Mouse (Mus musculus): ENCODE measurements around the gene Dnm3. TPM values are rescaled to one million over a fixed set of nuclear protein-coding genes. Genes with fewer than 3 reads are reported as not detected.
A peak's percentile ranks its signal among the peaks of the same experiment; 100 is the strongest.

Dnm3 gene
- polyA plus RNA-seq, 1 experiment from 2014 or later, result 8.3 TPM

- Histone ChIP-seq H3K9me3 (replicated peaks; ENCODE audit: low read length) (no peaks in the 10 kb centered on the region), H3K36me3 (ENCODE audit: insufficient read depth, low read length) (no peaks in the 10 kb centered on the region), H3K4me2 (ENCODE audit: low read length) (no peak overlapping the region), H3K4me3 (replicated peaks; ENCODE audit: low read depth, low read length) (no peak overlapping the region), H3K4me1 (replicated peaks; ENCODE audit: insufficient read depth, low read length) (0 out of 2 replicates have a peak, but pooled peaks cover 3% of the 10 kb centered on the region), H3K9ac (ENCODE audit: low read depth, low read length) (no peak overlapping the region), H3K27ac (no peak overlapping the region), H3K27me3 (ENCODE audit: insufficient read depth, low read length) (no peaks in the 10 kb centered on the region)
- ATAC-seq (replicated peaks; ENCODE audit: low FRiP score, low read depth) (no peak), DNase-seq (ENCODE audit: low spot score) (no peak)
- WGBS, result 95% methylated on average over 4 of the region's 4 CpGs
- TF ChIP-seq CTCF (IDR thresholded peaks at IDR 0.05; ENCODE audit: low read depth), result no peak
Measured at GRCm38 (mm10) chr1:162280052-162280451, 197.8 kb downstream of the Dnm3 start.

GRCm38 (mm10) chr1:162276011-162276410 lies 201.8 kb downstream of the Dnm3 start:
- ATAC-seq (replicated peaks; ENCODE audit: low FRiP score, low read depth) (no peak), DNase-seq (ENCODE audit: low spot score) (peak; percentile 50)
- Histone ChIP-seq H3K4me2 (ENCODE audit: low read length) (no peak overlapping the region), H3K36me3 (ENCODE audit: insufficient read depth, low read length) (no peaks in the 10 kb centered on the region), H3K9ac (ENCODE audit: low read depth, low read length) (no peak overlapping the region), H3K4me1 (replicated peaks; ENCODE audit: insufficient read depth, low read length) (no peaks in the 10 kb centered on the region), H3K4me3 (replicated peaks; ENCODE audit: low read depth, low read length) (no peak overlapping the region), H3K27ac (no peak overlapping the region), H3K27me3 (ENCODE audit: insufficient read depth, low read length) (no peaks in the 10 kb centered on the region), H3K9me3 (replicated peaks; ENCODE audit: low read length) (no peaks in the 10 kb centered on the region)
- WGBS, result 81% methylated on average over 1 of the region's 1 CpGs
- peak; percentile 76 for TF ChIP-seq CTCF (IDR thresholded peaks at IDR 0.05; ENCODE audit: low read depth)

- Histone ChIP-seq H3K36me3 (ENCODE audit: insufficient read depth, low read length) (no peaks in the 10 kb centered on the region), H3K4me2 (ENCODE audit: low read length) (no peak overlapping the region), H3K9me3 (replicated peaks; ENCODE audit: low read length) (no peaks in the 10 kb centered on the region), H3K9ac (ENCODE audit: low read depth, low read length) (no peak overlapping the region), H3K4me1 (replicated peaks; ENCODE audit: insufficient read depth, low read length) (no peaks in the 10 kb centered on the region), H3K27me3 (ENCODE audit: insufficient read depth, low read length) (no peaks in the 10 kb centered on the region), H3K27ac (no peak overlapping the region), H3K4me3 (replicated peaks; ENCODE audit: low read depth, low read length) (no peak overlapping the region)
- no peak for ATAC-seq (replicated peaks; ENCODE audit: low FRiP score, low read depth)
- 91% methylated on average over 11 of the region's 11 CpGs for WGBS
- no peak for DNase-seq (ENCODE audit: low spot score)
- no peak for TF ChIP-seq CTCF (IDR thresholded peaks at IDR 0.05; ENCODE audit: low read depth)
Measured at GRCm38 (mm10) chr1:162274674-162275248, 203.1 kb downstream of the Dnm3 start.

DNA sequence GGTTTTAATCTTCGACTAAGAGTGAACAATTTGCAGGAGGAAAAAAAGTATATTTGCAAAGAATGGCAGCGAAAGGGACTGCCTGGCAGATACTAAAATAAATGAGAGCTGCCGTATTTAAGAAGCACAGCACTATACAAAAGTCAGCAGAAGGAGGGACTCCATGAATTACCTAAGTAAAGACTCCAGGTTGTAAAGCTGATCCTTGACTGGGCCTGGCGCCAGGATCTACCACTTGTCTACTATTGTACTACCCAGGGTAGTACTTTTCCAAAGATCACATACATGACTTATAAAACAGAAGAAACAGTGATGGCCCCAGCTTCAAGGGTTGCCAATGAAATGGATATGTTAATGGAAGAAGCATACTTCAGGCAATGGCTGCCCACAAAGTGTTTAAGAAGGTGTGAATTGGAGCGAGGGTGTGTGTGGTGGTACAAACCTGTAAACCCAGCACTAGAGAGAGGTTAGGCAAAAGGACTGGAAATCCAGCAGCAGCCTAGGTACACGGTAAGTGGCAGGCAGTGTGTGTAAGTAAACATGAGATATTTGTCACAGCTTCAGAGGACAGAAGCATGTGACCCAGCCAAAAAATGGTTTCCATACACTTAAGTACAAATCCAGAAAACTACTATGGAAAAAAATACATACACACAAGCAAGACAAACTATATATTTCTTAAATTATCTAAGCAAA lies 220.8 kb downstream of the Dnm3 start:
- WGBS, result 82% methylated on average over 6 of the region's 6 CpGs
- Histone ChIP-seq H3K27me3 (ENCODE audit: insufficient read depth, low read length) (no peaks in the 10 kb centered on the region), H3K4me1 (replicated peaks; ENCODE audit: insufficient read depth, low read length) (0 out of 2 replicates have a peak, but pooled peaks cover 4% of the 10 kb centered on the region), H3K9ac (ENCODE audit: low read depth, low read length) (no peak overlapping the region), H3K4me3 (replicated peaks; ENCODE audit: low read depth, low read length) (no peak overlapping the region), H3K4me2 (ENCODE audit: low read length) (no peak overlapping the region), H3K36me3 (ENCODE audit: insufficient read depth, low read length) (no peaks in the 10 kb centered on the region), H3K9me3 (replicated peaks; ENCODE audit: low read length) (no peaks in the 10 kb centered on the region), H3K27ac (no peak overlapping the region)
- DNase-seq (ENCODE audit: low spot score), result no peak
- TF ChIP-seq CTCF (IDR thresholded peaks at IDR 0.05; ENCODE audit: low read depth), result no peak
- no peak for ATAC-seq (replicated peaks; ENCODE audit: low FRiP score, low read depth)

GRCm38 (mm10) chr1:162254944-162255343 lies 222.9 kb downstream of the Dnm3 start:
- H3K4me1 ChIP-seq (replicated peaks; ENCODE audit: insufficient read depth, low read length), result 0 out of 2 replicates have a peak, but pooled peaks cover 4% of the 10 kb centered on the region
- no peak overlapping the region for H3K27ac ChIP-seq
- H3K36me3 ChIP-seq (ENCODE audit: insufficient read depth, low read length), result no peaks in the 10 kb centered on the region
- no peaks in the 10 kb centered on the region for H3K9me3 ChIP-seq (replicated peaks; ENCODE audit: low read length)
- WGBS, result 32% methylated on average over 5 of the region's 5 CpGs
- no peak for TF ChIP-seq CTCF (IDR thresholded peaks at IDR 0.05; ENCODE audit: low read depth)
- H3K4me3 ChIP-seq (replicated peaks; ENCODE audit: low read depth, low read length), result no peak overlapping the region
- no peak overlapping the region for H3K4me2 ChIP-seq (ENCODE audit: low read length)
- no peaks in the 10 kb centered on the region for H3K27me3 ChIP-seq (ENCODE audit: insufficient read depth, low read length)
- ATAC-seq (replicated peaks; ENCODE audit: low FRiP score, low read depth) (no peak), DNase-seq (ENCODE audit: low spot score) (no peak)
- no peak overlapping the region for H3K9ac ChIP-seq (ENCODE audit: low read depth, low read length)

DNA sequence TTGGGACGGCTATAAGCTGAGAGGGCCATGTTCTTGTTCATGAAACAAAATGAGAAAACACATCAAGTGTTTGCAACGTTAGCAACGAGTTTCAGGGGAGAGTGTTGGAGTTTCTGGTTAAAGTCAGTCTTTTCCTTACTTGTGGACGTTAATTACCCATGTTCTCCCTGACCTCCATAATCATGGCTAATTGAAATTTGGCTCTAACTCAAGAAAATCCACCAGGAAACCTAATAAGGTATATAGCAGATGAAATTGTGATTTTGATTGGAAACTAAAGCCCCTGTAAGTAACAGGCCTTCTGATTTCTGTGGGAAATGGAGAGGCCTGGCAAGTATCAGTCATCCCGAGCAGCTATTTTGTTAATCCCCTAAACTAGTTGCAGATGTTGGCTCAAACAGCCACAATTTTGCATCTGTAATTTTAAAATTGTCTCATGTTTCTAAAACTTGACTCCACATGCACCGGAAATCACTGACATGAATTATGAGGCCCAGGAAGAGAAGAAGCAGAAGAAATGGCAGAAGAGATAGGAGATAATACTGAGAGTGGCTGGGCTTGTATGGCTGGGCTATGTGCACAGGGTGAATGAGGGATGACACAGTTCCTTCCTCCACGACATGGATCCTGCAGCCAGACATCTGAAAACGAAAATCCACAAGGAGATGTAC lies 223.7 kb downstream of the Dnm3 start:
- WGBS, result 43% methylated on average over 8 of the region's 8 CpGs
- H3K4me2 ChIP-seq (ENCODE audit: low read length), result no peak overlapping the region
- peak; percentile 37 for DNase-seq (ENCODE audit: low spot score)
- ATAC-seq (replicated peaks; ENCODE audit: low FRiP score, low read depth), result no peak
- H3K4me1 ChIP-seq (replicated peaks; ENCODE audit: insufficient read depth, low read length), result 0 out of 2 replicates have a peak, but pooled peaks cover 4% of the 10 kb centered on the region
- no peaks in the 10 kb centered on the region for H3K9me3 ChIP-seq (replicated peaks; ENCODE audit: low read length)
- H3K9ac ChIP-seq (ENCODE audit: low read depth, low read length), result no peak overlapping the region
- no peak overlapping the region for H3K4me3 ChIP-seq (replicated peaks; ENCODE audit: low read depth, low read length)
- no peaks in the 10 kb centered on the region for H3K36me3 ChIP-seq (ENCODE audit: insufficient read depth, low read length)
- no peak for TF ChIP-seq CTCF (IDR thresholded peaks at IDR 0.05; ENCODE audit: low read depth)
- H3K27me3 ChIP-seq (ENCODE audit: insufficient read depth, low read length), result no peaks in the 10 kb centered on the region
- 0 out of 2 replicates have a peak overlapping the region, but pooled peaks have one; percentile 13 for H3K27ac ChIP-seq

Data from kidney, postnatal 0 days (tissue).